Mouse (Mus musculus) left cerebral cortex, adult 18-20 months (tissue): ENCODE measurements around the gene Colq. TPM values are rescaled to one million over a fixed set of nuclear protein-coding genes. Genes with fewer than 3 reads are reported as not detected.

Source experiments
- total RNA-seq, 2 experiments: library from RNA; stranded (reverse); gene quantifications; 2 replicates each; pipeline ENCODE4 v1.2.3; 2021

Colq gene
- total RNA-seq, 2 experiments from 2014 or later, result 0.35 to 0.74 TPM

Other genes starting within 250 kb of the Colq start
- 10 to 100 TPM; 61.4 to 68.3 TPM for gene Sh3bp5, start 155.3 kb downstream of the Colq start, total RNA-seq
- 10 to 100 TPM; 14.2 to 16.2 TPM for gene Eaf1, start 96.9 kb downstream of the Colq start, total RNA-seq
- 10 to 100 TPM; 35.3 to 41.7 TPM for gene Mettl6, start 96.3 kb downstream of the Colq start, total RNA-seq
- under 1 TPM in 1 of 2 experiments, not detected in 1; 0.66 TPM for gene Gm49387, start 49.5 kb upstream of the Colq start, total RNA-seq
- gene Btd, start 49.7 kb upstream of the Colq start, total RNA-seq, result 1 to 10 TPM; 7.1 to 8.7 TPM
- gene Hacl1, start 49.9 kb upstream of the Colq start, total RNA-seq, result 1 to 10 TPM; 4.5 to 8.7 TPM
- 10 to 100 TPM; 47.4 to 53.5 TPM for gene Ankrd28, start 239.3 kb upstream of the Colq start, total RNA-seq